15 mouse cellular contexts compared by ENCODE assay signal in the genomic region with DNA sequence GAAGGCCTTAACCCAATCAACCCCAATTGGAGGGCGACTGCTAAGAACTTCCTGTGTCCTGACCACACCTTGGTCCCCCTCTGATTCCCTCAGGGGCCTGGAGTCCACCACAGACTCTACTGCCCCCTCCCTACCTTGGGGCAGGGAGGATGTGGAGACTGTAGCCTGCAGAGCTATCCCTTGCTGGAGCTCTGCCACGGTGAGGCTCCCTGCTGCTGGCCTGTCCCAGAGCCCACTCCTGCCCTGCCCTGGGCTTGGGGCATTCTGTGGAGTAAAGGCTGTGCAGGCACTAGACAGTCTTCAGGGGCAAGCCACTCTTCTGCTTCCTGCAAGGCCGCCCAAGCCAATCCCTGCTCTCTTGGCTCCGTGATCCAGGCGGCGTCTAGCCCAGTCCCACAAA. TPM values are rescaled to one million over a fixed set of nuclear protein-coding genes. Genes with fewer than 3 reads are reported as not detected.
DNase-seq lines count a peak whose midpoint lies in the region; ATAC-seq lines count a peak whose summit lies in the region.
"Had no signal": no experiment of that assay in that cellular context is flagged by ENCODE, and none has a peak within 500 bp of the region (broad histone marks: within the 10 kb centered on the region; RNA-seq: fewer than 3 reads in every experiment).

No protein-coding gene starts in this region.

- no peaks in the 10 kb centered on the region for H3K9me3 ChIP-seq in heart, embryonic 16.5 days (replicated peaks; ENCODE audit: control insufficient read depth, low read length)
- H3K9me3 ChIP-seq in embryonic facial prominence, embryonic 11.5 days (replicated peaks; ENCODE audit: control insufficient read depth, low read length) = no peaks in the 10 kb centered on the region
- H3K9me3 ChIP-seq in limb, embryonic 15.5 days = no peaks in the 10 kb centered on the region
- H3K9me3 ChIP-seq: G1E; hindbrain, embryonic 10.5 days; liver, embryonic 13.5 days had no signal

- H3K4me3 ChIP-seq in heart, embryonic 16.5 days (ENCODE audit: low read length) = no peak overlapping the region
- H3K4me3 ChIP-seq in embryonic facial prominence, embryonic 11.5 days (ENCODE audit: low read depth, low read length) = no peak overlapping the region
- H3K4me3 ChIP-seq in limb, embryonic 15.5 days = no peak overlapping the region
- H3K4me3 ChIP-seq: hindbrain, embryonic 10.5 days; liver, embryonic 13.5 days had no signal

- ATAC-seq in heart, embryonic 16.5 days (replicated peaks; ENCODE audit: extremely low read depth, insufficient read depth, low FRiP score) = no peak
- no peak for ATAC-seq in embryonic facial prominence, embryonic 11.5 days (replicated peaks; ENCODE audit: insufficient number of reproducible peaks, low FRiP score, low TSS enrichment, low read depth)
- no peak for ATAC-seq in limb, embryonic 15.5 days (ENCODE audit: insufficient number of reproducible peaks, low FRiP score, low TSS enrichment, low read depth)

- 66% methylated on average over 6 of the region's 6 CpGs for WGBS in heart, embryonic 16.5 days
- WGBS in embryonic facial prominence, embryonic 11.5 days = 66% methylated on average over 6 of the region's 6 CpGs
- 55% methylated on average over 6 of the region's 6 CpGs for WGBS in limb, embryonic 15.5 days

- peaks cover 86% of the 10 kb centered on the region for H3K4me1 ChIP-seq in heart, embryonic 16.5 days (ENCODE audit: control insufficient read depth, insufficient read depth, low read length)
- H3K4me1 ChIP-seq in embryonic facial prominence, embryonic 11.5 days (ENCODE audit: control insufficient read depth, insufficient read depth, low read length) = peaks cover 27% of the 10 kb centered on the region
- H3K4me1 ChIP-seq in limb, embryonic 15.5 days = peaks cover 86% of the 10 kb centered on the region

- H3K27me3 ChIP-seq in heart, embryonic 16.5 days (ENCODE audit: control insufficient read depth, insufficient read depth, low read length) = no peaks in the 10 kb centered on the region
- H3K27me3 ChIP-seq in embryonic facial prominence, embryonic 11.5 days (ENCODE audit: control insufficient read depth, insufficient read depth, low read length) = no peaks in the 10 kb centered on the region
- H3K27me3 ChIP-seq in limb, embryonic 15.5 days = no peaks in the 10 kb centered on the region
- H3K27me3 ChIP-seq: liver, embryonic 13.5 days had no signal

- peak; percentile 32 to 42 for DNase-seq in cerebellum, adult 18-20 months
- no peak for DNase-seq in cerebellum, adult 8-10 months
- no peak for DNase-seq in heart, postnatal 25 days (ENCODE audit: low spot score)
- DNase-seq in embryonic facial prominence, embryonic 11.5 days (ENCODE audit: low spot score) = no peak
- no peak for DNase-seq in testis, postnatal 10 days (ENCODE audit: low spot score)
- DNase-seq in layer of hippocampus, postnatal 25 days (ENCODE audit: extremely low spot score in 1 of 2, low spot score in 1 of 2) = no peak
- DNase-seq: kidney, adult 8-10 months; layer of hippocampus, adult 9-11 months; liver, embryonic 13.5 days; thymus, adult 18-20 months had no signal

- H3K36me3 ChIP-seq in heart, embryonic 16.5 days (ENCODE audit: control insufficient read depth, insufficient read depth) = no peaks in the 10 kb centered on the region
- H3K36me3 ChIP-seq in embryonic facial prominence, embryonic 11.5 days (replicated peaks; ENCODE audit: control insufficient read depth, insufficient read depth, low read depth, low read length) = no peaks in the 10 kb centered on the region; the same call in 1 of the 2 replicates
- H3K36me3 ChIP-seq in limb, embryonic 15.5 days = no peaks in the 10 kb centered on the region

- no peak overlapping the region for H3K9ac ChIP-seq in heart, embryonic 16.5 days (ENCODE audit: low read length)
- H3K9ac ChIP-seq in embryonic facial prominence, embryonic 11.5 days (replicated peaks; ENCODE audit: low read length) = no peak overlapping the region
- no peak overlapping the region for H3K9ac ChIP-seq in limb, embryonic 15.5 days
- H3K9ac ChIP-seq: liver, embryonic 13.5 days had no signal

- peak overlapping the region; percentile 45; the same call in 1 of the 2 replicates for H3K27ac ChIP-seq in heart, embryonic 16.5 days (ENCODE audit: low read length)
- peak overlapping the region; percentile 78 for H3K27ac ChIP-seq in embryonic facial prominence, embryonic 11.5 days (replicated peaks; ENCODE audit: low read depth, low read length)
- peak overlapping the region; percentile 79 for H3K27ac ChIP-seq in limb, embryonic 15.5 days
- H3K27ac ChIP-seq: hindbrain, embryonic 10.5 days; macrophage had no signal

- no peak overlapping the region for H3K4me2 ChIP-seq in heart, embryonic 16.5 days (ENCODE audit: low read depth, low read length)
- H3K4me2 ChIP-seq in embryonic facial prominence, embryonic 11.5 days (ENCODE audit: low read depth, low read length) = no peak overlapping the region
- H3K4me2 ChIP-seq in limb, embryonic 15.5 days = no peak overlapping the region
- H3K4me2 ChIP-seq: liver, embryonic 13.5 days had no signal

- intact Hi-C loops in heart, postnatal 25 days (cut with DNase I) = no loop called here

RNA-seq across cellular contexts. Expression of gene H2afy, which starts 24.6 kb away (rescaled TPM):
- 114 and 120 TPM in 2 replicates for polyA plus RNA-seq in heart, embryonic 16.5 days (2015; fragmentation: Nextera tagmentation; extraction: Ambion mirVana)
- 10 to 100 TPM; 50.9 to 53.9 TPM for total RNA-seq in heart, postnatal 25 days (2021)
- polyA plus RNA-seq in embryonic facial prominence, embryonic 11.5 days (2014; fragmentation: Nextera tagmentation; extraction: Ambion mirVana) = 628 and 651 TPM in 2 replicates
- polyA plus RNA-seq in limb, embryonic 15.5 days (2015; fragmentation: Nextera tagmentation; extraction: Ambion mirVana) = 242 and 272 TPM in 2 replicates
- 100 to 1,000 TPM; 115 to 130 TPM for total RNA-seq in layer of hippocampus, postnatal 25 days (2021)

Comparison
In these comparisons a context has a peak if more than half of its experiments do, and no peak if none do; other contexts are left out.
1. DNase-seq: peak in cerebellum, adult 18-20 months (2 of 2); none in cerebellum, adult 8-10 months (single experiment), heart, postnatal 25 days (single experiment), embryonic facial prominence, embryonic 11.5 days (single experiment), testis, postnatal 10 days (single experiment) and layer of hippocampus, postnatal 25 days (0 of 2).
2. Peak in every context shown above with its lines, with median percentiles within 50 percentile points of each other: H3K27ac ChIP-seq.